Mouse (Mus musculus) heart, embryonic 14.5 days (tissue): ENCODE measurements at regions not wholly inside any gene's neighbourhood (a gene's known extent, or its start where the extent isn't known, plus 50 kb on each side); places are given as distances from the start of the nearest gene placed in this dataset.
A peak's percentile ranks its signal among the peaks of the same experiment; 100 is the strongest.

ENCODE experiments used
- ATAC-seq: fragments of 200-750 bp; cut with Nextera tagmentation; 2 replicates; pipeline ENCODE4 v1.8.0; 2017; ENCODE audit warnings: low read depth, moderate TSS enrichment; ENCODE audit not compliant: insufficient number of reproducible peaks, insufficient read depth, low FRiP score
- H3K27ac ChIP-seq, 2 experiments: fragments of 200-500 bp in 1 of 2; fragments of 300-500 bp in 1 of 2; sonication (generic) in 1 of 2; replicated peaks in 1 of 2; 2 replicates each; pipeline ENCODE4 v1.5.1; 2012 to 2014; ENCODE audit warnings: low read depth in 2 of 2, low read length in 2 of 2, control low read depth in 1 of 2, mild to moderate bottlenecking in 1 of 2, mixed read lengths in 1 of 2; ENCODE audit not compliant: control insufficient read depth in 1 of 2, insufficient read depth in 1 of 2
- H3K27me3 ChIP-seq: fragments of 300-500 bp; sonication (generic); 2 replicates; pipeline ENCODE4 v1.6.1; 2014; ENCODE audit warnings: mild to moderate bottlenecking, low read length, control low read depth; ENCODE audit not compliant: control insufficient read depth, insufficient read depth
- H3K36me3 ChIP-seq: fragments of 300-500 bp; sonication (generic); 2 replicates; pipeline ENCODE4 v1.6.1; 2014; ENCODE audit warnings: mild to moderate bottlenecking, control low read depth, low read length, mixed read lengths; ENCODE audit not compliant: control insufficient read depth, insufficient read depth
- H3K4me1 ChIP-seq, 2 experiments: fragments of 200-500 bp in 1 of 2; fragments of 300-500 bp in 1 of 2; sonication (generic) in 1 of 2; 2 replicates each; pipeline ENCODE4 v1.6.1; 2012 to 2014; ENCODE audit warnings: low read length in 2 of 2, control low read depth in 1 of 2, mixed read lengths in 1 of 2; ENCODE audit not compliant: control insufficient read depth in 2 of 2, insufficient read depth in 2 of 2
- H3K4me2 ChIP-seq: fragments of 300-500 bp; sonication (generic); 2 replicates; pipeline ENCODE4 v1.6.1; 2014; ENCODE audit warnings: mild to moderate bottlenecking, low read length
- H3K4me3 ChIP-seq, 2 experiments: fragments of 200-500 bp in 1 of 2; fragments of 300-500 bp in 1 of 2; sonication (generic) in 1 of 2; 2 replicates each; pipeline ENCODE4 v1.5.1; 2012 to 2014; ENCODE audit warnings: low read length in 2 of 2, mild to moderate bottlenecking in 2 of 2, control low read depth in 1 of 2, low read depth in 1 of 2, moderate library complexity in 1 of 2; ENCODE audit not compliant: control insufficient read depth in 1 of 2, insufficient read depth in 1 of 2
- H3K9ac ChIP-seq: fragments of 300-500 bp; sonication (generic); 2 replicates; pipeline ENCODE4 v1.6.1; 2014; ENCODE audit warnings: mild to moderate bottlenecking, low read length
- H3K9me3 ChIP-seq: fragments of 300-500 bp; sonication (generic); 2 replicates; pipeline ENCODE4 v1.6.1; 2016; ENCODE audit warnings: low read length, control low read depth; ENCODE audit not compliant: control insufficient read depth
- WGBS: fragments of 180-500 bp; shearing (Covaris S2); extraction: QIAGEN DNeasy Blood & Tissue Kit; methylation state at CpG from one replicate; pipeline ENCODE4 v1.1.7; 2014; 5-methylcytosine and 5-hydroxymethylcytosine counted together

DNA sequence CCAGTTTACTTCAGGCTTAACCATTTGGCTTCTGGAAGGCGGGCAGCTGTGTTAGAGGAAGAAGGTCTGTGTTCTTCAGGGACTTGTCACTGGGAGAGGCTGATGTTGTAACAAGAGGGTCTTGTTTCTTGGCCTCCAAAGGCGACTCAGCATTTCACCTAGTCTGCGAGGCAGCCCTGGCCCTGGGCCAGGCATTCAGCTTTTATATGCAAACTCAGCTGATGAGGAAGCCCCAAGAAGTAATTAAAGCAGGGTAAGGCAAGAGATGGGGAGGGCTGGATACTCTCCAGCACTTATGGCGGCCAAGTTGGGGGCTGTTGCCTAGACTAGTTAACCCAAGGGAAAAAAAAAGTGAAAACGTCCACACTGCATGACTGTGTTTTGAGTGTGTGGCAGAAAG is 162.4 kb upstream of the Ap5m1 start:
- WGBS, result 39% methylated on average over 5 of the region's 5 CpGs
- H3K4me1 ChIP-seq, result no peaks in the 10 kb centered on the region
- no peak for ATAC-seq
- H3K4me2 ChIP-seq, result no peak overlapping the region
- H3K9ac ChIP-seq, result no peak overlapping the region
- H3K36me3 ChIP-seq, result no peaks in the 10 kb centered on the region
- no peaks in the 10 kb centered on the region for H3K27me3 ChIP-seq
- H3K4me3 ChIP-seq, result no peak overlapping the region
- H3K9me3 ChIP-seq, result no peaks in the 10 kb centered on the region
- H3K27ac ChIP-seq, result no peak overlapping the region

DNA sequence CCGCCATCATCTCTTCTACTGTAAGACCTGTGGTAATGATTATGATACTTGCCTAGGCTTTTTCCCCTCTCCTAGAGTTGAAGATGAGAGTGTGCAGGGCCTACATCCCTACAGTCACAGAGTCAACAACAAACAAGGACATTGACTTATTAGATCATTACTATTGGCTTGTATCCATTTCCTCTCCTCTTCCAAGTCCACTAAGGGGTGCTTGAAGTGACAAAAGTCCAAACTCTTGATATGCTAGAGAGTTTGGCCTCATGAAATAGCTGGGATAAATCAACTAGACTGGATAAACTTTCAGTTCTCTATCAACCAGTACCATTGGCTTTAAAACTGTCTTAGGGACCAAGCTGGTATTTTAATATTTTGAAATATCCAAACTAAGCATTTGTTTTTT is 165.7 kb upstream of the Ap5m1 start:
- no peak overlapping the region for H3K27ac ChIP-seq
- H3K9ac ChIP-seq, result no peak overlapping the region
- no peaks in the 10 kb centered on the region for H3K4me1 ChIP-seq
- H3K9me3 ChIP-seq, result peaks cover 6% of the 10 kb centered on the region; the same call in 1 of the 2 replicates
- H3K36me3 ChIP-seq, result no peaks in the 10 kb centered on the region
- no peak overlapping the region for H3K4me2 ChIP-seq
- no peak overlapping the region for H3K4me3 ChIP-seq
- no peak for ATAC-seq
- WGBS, result 96% methylated on average over 1 of the region's 1 CpGs
- no peaks in the 10 kb centered on the region for H3K27me3 ChIP-seq

DNA sequence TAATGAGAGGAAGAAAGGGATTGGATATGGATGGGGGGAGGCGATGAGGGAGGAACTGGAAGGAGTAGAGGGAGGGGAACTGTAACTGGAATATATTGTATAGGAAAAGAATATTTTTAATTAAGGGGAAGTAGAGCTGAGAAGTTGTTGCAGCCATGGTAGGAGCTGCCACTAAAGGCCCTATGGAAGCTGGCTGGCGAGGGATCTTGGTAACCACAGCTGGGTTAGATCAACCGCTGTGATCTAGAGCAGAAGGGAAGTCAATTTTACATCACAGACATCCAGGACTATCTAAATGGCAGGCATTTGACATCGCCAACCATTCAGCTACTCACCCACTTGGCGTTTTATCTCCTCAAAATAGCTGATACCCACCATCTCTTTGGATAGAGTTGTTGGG is 168.8 kb upstream of the Ap5m1 start:
- Histone ChIP-seq H3K9ac (no peak overlapping the region), H3K27me3 (no peaks in the 10 kb centered on the region), H3K4me1 (no peaks in the 10 kb centered on the region), H3K9me3 (peaks cover 6% of the 10 kb centered on the region; the same call in 1 of the 2 replicates), H3K36me3 (no peaks in the 10 kb centered on the region), H3K4me3 (no peak overlapping the region), H3K4me2 (no peak overlapping the region), H3K27ac (no peak overlapping the region)
- WGBS, result 84% methylated on average over 5 of the region's 5 CpGs
- no peak for ATAC-seq

DNA sequence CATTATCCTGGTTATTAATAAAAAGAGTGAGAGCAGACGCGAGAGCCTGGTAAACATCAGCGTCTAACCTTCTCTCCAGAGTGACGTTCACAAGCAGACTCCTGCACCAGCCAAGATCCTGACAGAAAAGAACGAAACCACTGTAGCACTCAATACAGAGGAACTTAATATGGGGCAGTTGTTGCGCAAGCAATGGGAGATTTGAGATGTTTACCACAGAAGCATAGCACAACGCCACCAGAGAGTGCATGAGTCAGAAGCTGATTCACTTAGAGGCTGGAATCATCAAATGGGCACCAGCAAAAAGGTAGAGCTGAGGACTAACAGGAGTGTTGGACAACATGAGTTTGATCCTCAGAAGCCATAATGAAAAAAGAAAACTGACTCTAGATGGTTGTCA is 169.7 kb upstream of the Ap5m1 start:
- Histone ChIP-seq H3K36me3 (no peaks in the 10 kb centered on the region), H3K9me3 (peaks cover 6% of the 10 kb centered on the region; the same call in 1 of the 2 replicates), H3K4me3 (no peak overlapping the region), H3K27me3 (no peaks in the 10 kb centered on the region), H3K27ac (no peak overlapping the region), H3K4me1 (no peaks in the 10 kb centered on the region), H3K9ac (no peak overlapping the region), H3K4me2 (no peak overlapping the region)
- ATAC-seq, result no peak
- WGBS, result 82% methylated on average over 7 of the region's 7 CpGs

DNA sequence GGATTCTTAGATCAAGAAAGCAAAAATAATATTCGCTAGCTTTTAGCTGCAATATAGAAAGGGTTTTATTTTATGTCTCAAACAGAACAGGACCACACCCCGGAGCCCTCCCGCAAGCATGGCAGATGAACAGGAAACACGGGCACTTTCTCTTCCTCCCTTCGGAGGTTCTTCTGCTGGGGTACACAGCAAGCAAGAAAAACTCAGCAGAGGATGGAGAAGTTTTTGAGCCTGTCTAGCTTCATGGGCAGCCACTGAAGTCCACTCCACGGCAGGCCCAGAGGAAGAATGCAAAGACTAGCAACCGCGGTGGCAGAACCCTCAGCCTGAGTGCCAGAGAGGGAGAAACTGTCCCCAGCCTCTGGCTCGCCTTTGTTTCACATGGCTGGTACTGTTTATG is 174.7 kb upstream of the Ap5m1 start:
- ATAC-seq, result no peak
- 75% methylated on average over 9 of the region's 9 CpGs for WGBS
- H3K4me1 ChIP-seq, result no peaks in the 10 kb centered on the region
- no peak overlapping the region for H3K4me2 ChIP-seq
- no peaks in the 10 kb centered on the region for H3K9me3 ChIP-seq
- no peak overlapping the region for H3K9ac ChIP-seq
- H3K27ac ChIP-seq, result no peak overlapping the region
- H3K36me3 ChIP-seq, result no peaks in the 10 kb centered on the region
- H3K27me3 ChIP-seq, result no peaks in the 10 kb centered on the region
- H3K4me3 ChIP-seq, result no peak overlapping the region

DNA sequence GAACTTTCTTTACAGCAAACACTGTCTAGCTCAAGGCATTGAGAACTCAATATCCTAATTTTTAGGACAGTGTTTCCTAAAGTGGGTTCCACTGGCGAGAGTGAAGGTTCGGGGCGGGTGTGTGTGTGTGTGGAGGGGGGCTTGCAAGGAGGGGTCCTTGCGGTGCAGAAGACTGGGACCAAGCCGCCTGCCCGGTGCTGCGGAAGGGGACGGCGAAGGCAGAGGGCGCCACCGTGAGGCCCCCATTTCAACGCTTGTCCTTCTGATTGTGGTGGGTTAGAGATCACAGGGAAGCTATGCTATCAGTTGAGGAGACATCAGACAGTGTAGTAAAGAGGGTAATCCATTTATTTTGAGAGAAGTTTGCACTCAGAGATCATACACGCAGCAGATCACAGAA is 176.9 kb upstream of the Ap5m1 start:
- 4% methylated on average over 13 of the region's 13 CpGs for WGBS
- Histone ChIP-seq H3K27me3 (no peaks in the 10 kb centered on the region), H3K9ac (no peak overlapping the region), H3K4me2 (peak overlapping the region; percentile 42), H3K36me3 (no peaks in the 10 kb centered on the region), H3K4me1 (no peaks in the 10 kb centered on the region), H3K27ac (no peak overlapping the region), H3K4me3 (no peak overlapping the region), H3K9me3 (no peaks in the 10 kb centered on the region)
- no peak for ATAC-seq

DNA sequence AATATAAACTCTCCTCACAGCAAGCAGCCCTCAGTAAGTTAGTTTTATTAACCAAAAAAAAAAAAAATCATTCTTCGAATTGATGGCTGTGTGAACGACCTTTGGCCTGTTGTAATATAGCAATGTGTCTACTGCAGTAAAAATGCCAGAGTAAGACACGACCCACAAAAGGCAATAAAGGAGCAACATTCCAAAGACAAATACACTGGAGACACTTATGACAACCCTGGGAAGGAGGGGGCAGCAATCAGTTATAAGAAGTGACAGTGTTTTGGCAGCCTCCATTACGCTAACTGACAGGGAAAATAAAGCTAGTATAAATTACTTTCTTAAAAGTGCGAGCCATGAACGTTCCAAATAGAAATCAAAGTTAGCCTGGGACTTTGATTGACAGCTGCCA is 185.9 kb upstream of the Ap5m1 start:
- no peak overlapping the region for H3K4me2 ChIP-seq
- no peaks in the 10 kb centered on the region for H3K27me3 ChIP-seq
- H3K4me1 ChIP-seq, result peaks cover 0 to 3% of the 10 kb centered on the region in 2 experiments; a peak in 1 of 4 replicates
- H3K27ac ChIP-seq, result no peak overlapping the region
- no peaks in the 10 kb centered on the region for H3K36me3 ChIP-seq
- no peaks in the 10 kb centered on the region for H3K9me3 ChIP-seq
- WGBS, result 72% methylated on average over 6 of the region's 6 CpGs
- ATAC-seq, result no peak
- no peak overlapping the region for H3K9ac ChIP-seq
- no peak overlapping the region for H3K4me3 ChIP-seq

DNA sequence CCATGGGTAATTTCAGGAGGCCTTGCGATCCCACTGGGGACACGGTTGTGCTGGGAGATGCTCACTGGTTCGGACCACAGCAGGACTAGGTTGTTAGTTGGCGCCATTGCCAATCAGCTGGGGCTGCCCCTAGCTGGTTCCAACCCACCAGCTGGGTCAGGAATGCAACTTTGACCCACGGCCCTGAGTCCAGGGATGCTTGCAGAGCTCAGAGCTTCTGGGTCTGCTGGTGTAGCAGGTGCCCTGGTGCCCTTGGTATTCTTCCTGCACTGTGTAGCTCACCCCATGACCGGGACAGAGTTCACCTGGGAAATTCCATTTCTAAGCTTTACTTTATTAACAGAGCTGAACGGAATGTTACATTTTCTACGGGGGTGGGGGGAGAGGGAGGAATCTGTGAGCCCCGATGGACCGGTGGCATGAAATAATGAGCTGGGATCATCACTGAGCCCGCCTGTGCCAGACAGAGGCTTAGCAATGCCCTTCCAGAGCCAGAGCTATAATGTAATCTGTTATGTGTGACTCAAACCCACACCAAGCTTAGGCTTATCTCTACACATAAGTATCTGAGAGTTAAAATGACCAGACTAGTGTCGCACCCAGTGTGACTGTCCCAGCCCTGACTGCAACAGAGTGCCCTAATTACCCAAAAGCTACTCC is 187.8 kb upstream of the Ap5m1 start:
- no peak overlapping the region for H3K4me3 ChIP-seq
- peaks cover 0 to 3% of the 10 kb centered on the region in 2 experiments; a peak in 1 of 4 replicates for H3K4me1 ChIP-seq
- WGBS, result 66% methylated on average over 12 of the region's 12 CpGs
- H3K36me3 ChIP-seq, result no peaks in the 10 kb centered on the region
- no peaks in the 10 kb centered on the region for H3K27me3 ChIP-seq
- H3K4me2 ChIP-seq, result no peak overlapping the region
- H3K9ac ChIP-seq, result no peak overlapping the region
- ATAC-seq, result no peak
- no peak overlapping the region for H3K27ac ChIP-seq
- H3K9me3 ChIP-seq, result no peaks in the 10 kb centered on the region
